Mouse (Mus musculus) lung, adult 2 months (tissue): ENCODE results near the gene Def8.

Experiments
- CTCF ChIP-seq: fragments of 200-500 bp; IDR thresholded peaks from 2 replicates; pipeline ENCODE4 v1.5.1; 2011; ENCODE audit warnings: mild to moderate bottlenecking, low read length, control low read depth; ENCODE audit not compliant: insufficient read depth
- POLR2A ChIP-seq: fragments of 200-500 bp; IDR thresholded peaks from 2 replicates; pipeline ENCODE4 v1.6.1; 2011; ENCODE audit warnings: low read depth, mild to moderate bottlenecking, control low read depth, low read length, borderline replicate concordance; ENCODE audit errors: extremely low read depth

GRCm38 (mm10) chr8:123408586-123409544, 14.5 kb upstream of the Def8 start:
- TF ChIP-seq CTCF (no peak), POLR2A (no peak)
